Mouse (Mus musculus): Measurements from ENCODE around the gene Ankrd39.

The Ankrd39 gene

GRCm38 (mm10) chr1:36546888-36547471 is at the start of gene Ankrd39:
TSS of gene Ankrd39 (minus strand) at chr1:36547445.
- DNase-seq (ENCODE audit: low spot score): peak; percentile 99

- no peak for DNase-seq (ENCODE audit: low spot score)
Measured at GRCm38 (mm10) chr1:36596114-36596513, 48.9 kb upstream of the Ankrd39 start.

- DNase-seq (ENCODE audit: low spot score): no peak
Measured at GRCm38 (mm10) chr1:36595167-36595931, 48.1 kb upstream of the Ankrd39 start.

- DNase-seq (ENCODE audit: low spot score): no peak
Measured at GRCm38 (mm10) chr1:36593099-36593498, 45.9 kb upstream of the Ankrd39 start.

GRCm38 (mm10) chr1:36591408-36591807 is 44.2 kb upstream of the Ankrd39 start:
- no peak for DNase-seq (ENCODE audit: low spot score)

- DNase-seq (ENCODE audit: low spot score): no peak
Measured at GRCm38 (mm10) chr1:36590664-36591063, 43.4 kb upstream of the Ankrd39 start.

GRCm38 (mm10) chr1:36589486-36589885 is 42.2 kb upstream of the Ankrd39 start:
- no peak for DNase-seq (ENCODE audit: low spot score)

- DNase-seq (ENCODE audit: low spot score): no peak
Measured at GRCm38 (mm10) chr1:36588476-36589450, 41.5 kb upstream of the Ankrd39 start.

- DNase-seq (ENCODE audit: low spot score): no peak
Measured at GRCm38 (mm10) chr1:36587860-36588259, 40.6 kb upstream of the Ankrd39 start.

- no peak for DNase-seq (ENCODE audit: low spot score)
Measured at GRCm38 (mm10) chr1:36586288-36586687, 39.0 kb upstream of the Ankrd39 start.

- no peak for DNase-seq (ENCODE audit: low spot score)
Measured at GRCm38 (mm10) chr1:36583408-36584116, 36.3 kb upstream of the Ankrd39 start.

GRCm38 (mm10) chr1:36582211-36582610 is 35.0 kb upstream of the Ankrd39 start:
- no peak for DNase-seq (ENCODE audit: low spot score)

- DNase-seq (ENCODE audit: low spot score): no peak
Measured at GRCm38 (mm10) chr1:36581260-36581659, 34.0 kb upstream of the Ankrd39 start.

GRCm38 (mm10) chr1:36580384-36581207 is 33.4 kb upstream of the Ankrd39 start:
- no peak for DNase-seq (ENCODE audit: low spot score)

GRCm38 (mm10) chr1:36579974-36580383 is 32.7 kb upstream of the Ankrd39 start:
- no peak for DNase-seq (ENCODE audit: low spot score)

GRCm38 (mm10) chr1:36576991-36577675 is 29.9 kb upstream of the Ankrd39 start:
- no peak for DNase-seq (ENCODE audit: low spot score)

GRCm38 (mm10) chr1:36575347-36575746 is 28.1 kb upstream of the Ankrd39 start:
- no peak for DNase-seq (ENCODE audit: low spot score)

- no peak for DNase-seq (ENCODE audit: low spot score)
Measured at GRCm38 (mm10) chr1:36574196-36574955, 27.1 kb upstream of the Ankrd39 start.

GRCm38 (mm10) chr1:36573524-36573923 is 26.3 kb upstream of the Ankrd39 start:
- no peak for DNase-seq (ENCODE audit: low spot score)

GRCm38 (mm10) chr1:36572709-36573108 is 25.5 kb upstream of the Ankrd39 start:
- no peak for DNase-seq (ENCODE audit: low spot score)
